Mouse (Mus musculus) CD4-positive, CD25-positive, alpha-beta regulatory T cell, adult 2 months (primary cell): ENCODE data around the gene Txn2.

Source experiments
- DNase-seq: peaks from one replicate; pipeline ENCODE4 v3.0.0-alpha.2; 2012; ENCODE audit warnings: low read depth, low spot score

Gene Txn2

GRCm38 (mm10) chr15:77934326-77934725 lies 5.5 kb upstream of the Txn2 start:
- no peak for DNase-seq

- DNase-seq, result peak; percentile 94
These were observed 5.0 kb upstream of the Txn2 start for GRCm38 (mm10) chr15:77933770-77934169.

DNA sequence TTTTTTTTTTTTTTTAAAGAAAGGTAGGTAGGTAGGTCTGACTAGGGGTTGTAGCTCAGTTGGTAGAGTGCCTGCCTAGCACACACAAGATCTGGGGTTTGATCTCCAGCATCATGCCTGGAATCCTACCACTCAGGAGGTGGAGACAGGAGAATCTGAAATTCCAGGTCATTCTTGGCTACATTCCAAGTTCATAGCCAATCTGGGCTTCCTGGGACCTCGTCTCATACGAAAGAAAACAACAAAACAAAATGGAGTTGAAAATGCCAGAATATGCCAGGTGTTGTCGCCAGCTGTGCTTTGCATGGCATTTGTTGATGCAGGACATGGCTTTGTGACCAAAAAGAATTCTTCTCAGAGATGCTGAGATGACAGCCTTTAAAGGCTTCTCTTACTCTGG lies 4.4 kb upstream of the Txn2 start:
- DNase-seq, result no peak

DNA sequence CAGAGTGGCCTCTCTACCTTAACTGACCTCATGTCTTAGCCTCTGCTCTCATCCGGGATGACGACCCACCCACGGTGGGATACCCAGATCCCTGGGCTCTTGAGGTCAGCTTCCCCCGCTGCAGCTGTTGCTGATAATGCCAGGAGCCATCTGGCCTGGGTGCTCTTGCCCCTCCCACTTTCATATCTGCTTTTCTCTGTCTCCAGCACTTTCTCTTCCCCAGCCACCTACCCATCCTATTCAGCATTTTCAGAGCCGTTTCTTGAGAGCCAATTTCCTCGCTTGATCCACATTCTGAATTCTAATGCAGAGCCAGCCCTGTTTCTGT lies 2.8 kb upstream of the Txn2 start:
- no peak for DNase-seq

DNA sequence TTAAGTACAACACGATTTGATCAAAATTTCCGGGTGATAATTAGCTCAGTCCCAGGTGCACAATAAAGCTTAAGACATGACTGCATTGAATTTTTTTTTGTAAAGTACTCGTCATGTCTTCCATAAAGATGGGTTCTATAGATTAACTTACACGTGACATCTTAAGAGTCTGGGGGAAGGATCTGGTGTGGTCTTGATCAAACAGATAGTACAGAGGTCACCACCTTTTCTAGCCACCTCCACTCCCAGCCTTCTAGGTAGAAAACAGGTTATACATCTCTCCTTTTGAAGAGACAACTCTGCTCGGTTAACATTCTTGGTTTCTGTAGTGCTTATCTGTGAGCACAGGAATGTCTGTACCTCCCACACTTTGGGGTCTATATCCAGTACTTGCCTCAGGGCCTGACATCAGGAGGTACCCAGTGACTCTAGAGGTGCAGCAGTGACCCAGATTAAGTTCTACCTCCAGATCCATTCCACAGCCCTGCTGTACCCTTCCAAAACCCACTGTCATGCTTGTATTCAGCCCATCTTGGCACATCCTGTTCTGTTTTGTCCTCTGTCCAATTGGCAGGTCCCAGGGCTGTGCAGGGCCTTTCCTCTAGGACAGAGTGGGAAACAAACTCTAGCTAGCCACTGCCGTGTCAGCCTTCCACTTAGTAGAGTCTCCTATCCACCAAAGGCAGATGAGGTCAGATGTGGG lies 2.3 kb upstream of the Txn2 start:
- DNase-seq, result no peak

- no peak for DNase-seq
These were observed 998 bp upstream of the Txn2 start for GRCm38 (mm10) chr15:77929804-77930203.

DNA sequence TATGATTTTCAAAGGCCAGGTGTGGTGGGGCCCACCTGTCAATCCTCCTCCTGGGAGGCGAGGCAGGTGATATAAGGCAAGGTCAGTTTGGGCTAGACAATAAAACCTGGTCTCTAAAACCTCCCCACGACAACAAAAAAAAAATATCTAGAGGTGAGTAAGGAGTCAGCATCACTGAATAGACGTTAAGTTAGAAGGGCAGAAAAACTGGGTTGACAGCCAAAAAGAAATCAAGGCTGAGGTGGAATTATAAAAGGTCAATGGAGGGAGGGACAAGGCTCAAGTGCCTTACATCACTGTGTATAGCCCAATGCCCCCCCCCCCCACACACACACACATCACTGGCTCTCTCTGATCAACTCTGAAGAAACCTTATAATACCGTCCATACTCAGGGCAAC lies 715 bp downstream of the Txn2 start:
- no peak for DNase-seq

GRCm38 (mm10) chr15:77926921-77927320 lies 1.9 kb downstream of the Txn2 start:
- no peak for DNase-seq

DNA sequence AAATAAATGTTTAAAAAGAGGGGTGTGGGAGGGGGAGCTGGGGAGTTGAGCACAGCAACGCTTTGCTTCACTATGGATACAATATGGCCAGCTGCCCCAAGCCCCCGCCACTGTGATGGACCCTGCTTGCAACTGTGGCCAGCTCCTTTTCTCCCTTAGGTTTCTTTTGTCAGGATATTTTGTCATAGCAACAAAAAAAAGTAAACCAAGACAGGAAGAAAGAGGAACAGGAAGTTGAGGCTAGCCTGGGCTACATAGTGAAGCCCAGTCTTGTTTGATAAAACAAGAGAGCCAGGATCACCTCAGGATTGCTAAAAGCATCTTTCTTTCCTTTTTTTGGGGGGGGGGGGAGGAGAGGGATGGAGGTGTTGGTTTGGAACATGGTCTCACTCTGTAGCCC lies 3.6 kb downstream of the Txn2 start:
- DNase-seq, result no peak

DNA sequence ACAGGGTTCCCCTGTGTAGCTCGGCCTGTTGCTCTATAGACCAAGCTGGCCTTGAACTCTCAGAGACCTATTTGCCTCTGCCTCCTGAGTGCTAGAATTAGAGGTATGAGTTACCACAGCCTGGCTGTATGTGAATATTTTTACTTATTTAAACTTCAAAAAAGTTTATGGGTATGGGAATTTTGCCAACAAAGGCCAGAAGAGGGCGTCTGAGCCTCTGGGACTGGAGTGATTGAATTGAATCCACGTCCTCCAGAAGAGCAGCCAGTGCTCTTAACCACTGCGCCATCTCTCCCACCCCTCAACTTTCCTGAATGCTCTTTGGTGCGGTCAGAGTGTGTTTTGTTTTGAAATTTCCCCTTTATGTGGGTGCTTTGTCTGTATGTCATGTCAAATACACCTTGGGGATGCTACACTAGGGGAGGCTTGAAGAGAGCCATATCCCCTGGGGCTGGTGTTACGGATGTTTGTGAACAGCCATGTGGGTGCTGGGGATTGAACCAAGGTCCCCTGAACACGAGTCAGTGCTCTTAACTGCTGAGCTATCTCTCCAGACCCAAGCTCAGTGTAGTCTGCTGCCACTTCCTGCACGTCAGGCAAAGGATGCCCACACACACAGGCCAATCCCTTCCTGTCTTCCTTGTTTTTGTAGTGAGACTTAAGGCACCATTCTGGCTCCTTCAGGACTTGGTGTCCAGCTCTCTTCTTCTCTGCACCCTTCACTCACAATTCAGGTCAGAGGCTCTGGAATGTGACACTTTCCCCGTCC lies 5.4 kb downstream of the Txn2 start:
- peak; percentile 28 for DNase-seq

- DNase-seq, result no peak
These were observed 6.1 kb downstream of the Txn2 start for GRCm38 (mm10) chr15:77922710-77923109.

DNA sequence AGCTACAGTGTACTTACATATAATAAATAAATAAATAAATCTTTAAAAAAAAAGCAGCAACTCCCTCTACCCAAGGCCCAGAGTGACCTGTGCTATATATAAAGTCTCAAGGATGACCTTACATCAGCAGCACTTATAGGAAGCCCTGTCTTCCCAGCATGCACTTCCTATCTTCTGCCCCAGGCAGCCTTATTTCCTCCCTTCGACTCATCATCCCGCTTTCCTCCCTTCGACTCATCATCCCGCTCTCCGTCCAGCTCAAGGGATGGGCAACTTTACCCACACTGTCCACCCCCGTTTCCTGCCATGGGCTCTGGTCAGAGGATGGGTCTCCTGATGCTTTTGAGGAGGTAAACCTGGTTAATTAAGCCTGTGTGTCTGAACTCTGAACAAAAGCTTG lies 7.2 kb downstream of the Txn2 start:
- DNase-seq, result no peak

GRCm38 (mm10) chr15:77920511-77921462 lies 8.0 kb downstream of the Txn2 start:
- DNase-seq, result peak; percentile 43

DNA sequence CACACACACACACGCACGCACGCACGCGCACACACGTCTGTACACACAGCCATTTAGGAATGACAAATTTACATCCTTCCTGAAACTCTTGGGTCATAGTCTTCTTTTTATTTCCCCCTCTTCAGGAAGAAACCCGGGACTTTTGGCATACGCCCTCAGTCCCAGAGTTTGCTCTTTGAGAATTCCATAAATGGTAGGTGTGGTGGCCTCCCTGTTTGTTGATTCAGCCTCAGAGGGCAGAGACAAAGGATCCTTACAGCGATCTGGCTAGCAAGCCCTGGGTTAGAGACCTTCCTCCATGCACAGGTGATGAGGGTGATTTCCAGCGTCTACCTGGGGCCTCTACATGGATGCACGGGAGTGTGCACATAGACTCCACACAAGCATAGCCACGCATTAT lies 9.4 kb downstream of the Txn2 start:
- DNase-seq, result no peak

- peak; percentile 90 for DNase-seq
These were observed 11.8 kb downstream of the Txn2 start for GRCm38 (mm10) chr15:77916851-77917544.

GRCm38 (mm10) chr15:77915287-77915686 lies 13.5 kb downstream of the Txn2 start:
- DNase-seq, result no peak

DNA sequence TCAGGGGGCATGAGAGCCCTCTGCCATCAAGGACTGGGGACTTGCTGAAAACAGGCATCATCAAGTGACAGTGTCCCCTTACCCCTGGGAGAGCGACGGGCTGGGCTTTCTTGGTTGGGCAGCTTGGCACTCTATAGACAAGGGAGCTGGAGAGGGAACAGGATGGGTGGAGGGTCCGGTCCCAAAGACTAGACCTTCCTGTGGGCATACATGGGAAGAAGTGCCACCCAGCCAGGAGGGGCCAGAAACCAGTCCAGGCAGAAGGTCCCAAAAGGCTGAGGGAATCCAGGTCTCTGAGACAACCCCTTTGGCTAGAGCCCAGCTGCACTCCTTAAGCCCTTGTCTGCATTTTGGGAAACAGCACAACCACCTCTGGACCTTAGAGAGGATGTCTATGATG lies 14.3 kb downstream of the Txn2 start:
- no peak for DNase-seq

- DNase-seq, result no peak
These were observed 15.8 kb downstream of the Txn2 start for GRCm38 (mm10) chr15:77913054-77913453.

GRCm38 (mm10) chr15:77912585-77912984 lies 16.2 kb downstream of the Txn2 start:
- DNase-seq, result no peak

DNA sequence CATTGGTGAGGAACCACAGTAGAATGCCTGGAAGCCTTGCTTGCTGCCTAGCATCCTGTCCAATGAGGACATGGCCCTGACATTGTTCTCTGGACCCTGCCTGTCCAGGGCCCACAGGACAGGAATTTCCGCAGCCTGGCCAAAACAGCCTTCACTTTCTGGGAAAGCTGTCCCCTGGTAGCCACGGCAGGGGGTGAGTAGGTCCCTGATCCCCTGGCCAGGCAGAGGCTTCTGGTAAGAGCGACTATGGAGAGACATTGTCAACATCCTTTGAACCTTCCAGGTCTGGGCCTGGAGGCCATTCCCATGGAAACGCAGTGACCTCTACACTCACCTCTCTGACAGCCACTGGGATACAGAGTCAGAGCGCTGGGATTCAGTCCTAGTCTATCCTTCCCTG lies 16.8 kb downstream of the Txn2 start:
- DNase-seq, result no peak

DNA sequence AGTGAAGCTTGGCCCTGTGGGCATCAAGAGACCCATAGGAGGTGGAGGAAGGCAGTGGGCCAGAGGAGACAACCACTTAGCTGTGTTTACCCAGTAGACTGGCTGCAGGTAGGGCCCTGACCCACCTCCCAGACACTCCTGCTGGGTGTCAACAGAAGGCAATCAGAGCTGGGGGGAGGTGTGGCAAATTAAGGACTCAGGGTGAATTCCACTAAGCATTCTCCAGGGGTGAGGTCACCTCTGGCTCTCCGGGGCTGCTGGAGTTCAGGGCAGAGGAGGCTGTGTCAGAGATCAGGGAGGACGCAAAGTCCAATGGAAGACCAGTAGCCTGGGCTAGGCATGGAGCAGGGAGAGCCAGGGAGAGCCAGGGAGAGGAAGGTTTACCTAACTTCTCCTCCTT lies 17.7 kb downstream of the Txn2 start:
- DNase-seq, result no peak
